Mouse (Mus musculus) forebrain, embryonic 12.5 days (tissue): ENCODE data around the gene Tra2a. TPM values are rescaled to one million over a fixed set of nuclear protein-coding genes. Genes with fewer than 3 reads are reported as not detected.
"Not testable (repeated sequence)": the region's sequence is repeated elsewhere in the genome, so short reads cannot be mapped to it uniquely, and the experiment has no call there.

Source experiments
- ATAC-seq: fragments of 200-750 bp; cut with Nextera tagmentation; 2 replicates; pipeline ENCODE4 v1.8.0; 2017; ENCODE audit warnings: moderate TSS enrichment; ENCODE audit not compliant: low FRiP score
- H3K27ac ChIP-seq: fragments of 300-500 bp; sonication (generic); 2 replicates; pipeline ENCODE4 v1.5.1; 2016; ENCODE audit warnings: mild to moderate bottlenecking
- H3K27me3 ChIP-seq: fragments of 300-500 bp; sonication (generic); 2 replicates; pipeline ENCODE4 v1.6.1; 2016; ENCODE audit warnings: mild to moderate bottlenecking
- H3K36me3 ChIP-seq: fragments of 300-500 bp; sonication (generic); replicated peaks from 2 replicates; pipeline ENCODE4 v1.6.1; 2016; ENCODE audit warnings: mild to moderate bottlenecking
- H3K4me1 ChIP-seq: fragments of 300-500 bp; sonication (generic); 2 replicates; pipeline ENCODE4 v1.6.1; 2016
- H3K4me2 ChIP-seq: fragments of 300-500 bp; sonication (generic); 2 replicates; pipeline ENCODE4 v1.6.1; 2016; ENCODE audit warnings: mild to moderate bottlenecking, moderate library complexity
- H3K4me3 ChIP-seq: fragments of 300-500 bp; sonication (generic); replicated peaks from 2 replicates; pipeline ENCODE4 v1.5.1; 2016; ENCODE audit warnings: mild to moderate bottlenecking
- H3K9ac ChIP-seq: fragments of 300-500 bp; sonication (generic); 2 replicates; pipeline ENCODE4 v1.6.1; 2016; ENCODE audit warnings: mild to moderate bottlenecking
- H3K9me3 ChIP-seq: fragments of 300-500 bp; sonication (generic); 2 replicates; pipeline ENCODE4 v1.6.1; 2016
- WGBS: fragments of 180-500 bp; shearing (Covaris S2); methylation state at CpG from one replicate; pipeline ENCODE4 v1.1.7; 2016; 5-methylcytosine and 5-hydroxymethylcytosine counted together
- polyA plus RNA-seq: library from polyadenylated mRNA; unstranded; fragments of >200 nt; fragmentation: Nextera tagmentation; extraction: Ambion mirVana; gene quantifications from 2 replicates; pipeline ENCODE4 v1.2.1, GENCODE M21; 2016

Gene Tra2a
- polyA plus RNA-seq, 1 experiment from 2014 or later, result 164 TPM

DNA sequence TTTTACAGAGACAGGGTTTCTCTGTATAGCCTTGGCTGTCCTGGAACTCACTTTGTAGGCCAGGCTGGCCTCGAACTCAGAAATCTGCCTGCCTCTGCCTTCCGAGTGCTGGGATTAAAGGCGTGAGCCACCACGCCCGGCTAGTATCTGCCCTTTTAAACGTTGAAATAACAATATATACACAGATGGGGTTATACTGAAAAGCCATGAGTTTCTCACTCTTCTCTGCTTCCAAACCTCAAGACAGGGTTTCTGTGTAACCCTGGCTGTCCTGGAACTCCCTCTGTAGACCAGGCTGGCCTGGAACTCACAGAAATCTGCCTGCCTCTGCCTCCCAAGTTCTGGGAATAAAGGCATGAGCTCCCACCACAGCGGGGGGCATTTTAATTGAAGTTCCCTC, 613 bp upstream of the Tra2a start:
- 84% methylated on average over 7 of the region's 7 CpGs for WGBS
- not testable (repeated sequence) for H3K4me3 ChIP-seq, H3K36me3 ChIP-seq, H3K9me3 ChIP-seq, H3K27me3 ChIP-seq, ATAC-seq
- H3K9ac ChIP-seq, result 0 out of 2 replicates have a peak overlapping the region, but pooled peaks have one; percentile 100
- H3K27ac ChIP-seq, result peak overlapping the region; percentile 96; the same call in 1 of the 2 replicates
- H3K4me2 ChIP-seq, result 0 out of 2 replicates have a peak overlapping the region, but pooled peaks have one; percentile 65
- peaks cover 24% of the 10 kb centered on the region for H3K4me1 ChIP-seq

GRCm38 (mm10) chr6:49263081-49263846, 569 bp downstream of the Tra2a start:
- H3K36me3 ChIP-seq, result no peaks in the 10 kb centered on the region
- ATAC-seq, result peak; percentile 75
- H3K27me3 ChIP-seq, result no peaks in the 10 kb centered on the region
- no peaks in the 10 kb centered on the region for H3K9me3 ChIP-seq
- H3K4me3 ChIP-seq, result peak overlapping the region; percentile 99
- peak overlapping the region; percentile 65 for H3K4me2 ChIP-seq
- peak overlapping the region; percentile 96 for H3K27ac ChIP-seq
- WGBS, result under 1% methylated on average over 67 of the region's 71 CpGs
- peak overlapping the region; percentile 100 for H3K9ac ChIP-seq
- peaks cover 27% of the 10 kb centered on the region for H3K4me1 ChIP-seq

- peak overlapping the region; percentile 65 for H3K4me2 ChIP-seq
- peak overlapping the region; percentile 99 for H3K4me3 ChIP-seq
- WGBS, result under 1% methylated on average over 9 of the region's 9 CpGs
- no peak for ATAC-seq
- H3K9me3 ChIP-seq, result no peaks in the 10 kb centered on the region
- peaks cover 31% of the 10 kb centered on the region for H3K4me1 ChIP-seq
- H3K27me3 ChIP-seq, result no peaks in the 10 kb centered on the region
- peak overlapping the region; percentile 100 for H3K9ac ChIP-seq
- H3K27ac ChIP-seq, result no peak overlapping the region
- H3K36me3 ChIP-seq, result no peaks in the 10 kb centered on the region
Measured at GRCm38 (mm10) chr6:49262421-49262820, 1.4 kb downstream of the Tra2a start.

DNA sequence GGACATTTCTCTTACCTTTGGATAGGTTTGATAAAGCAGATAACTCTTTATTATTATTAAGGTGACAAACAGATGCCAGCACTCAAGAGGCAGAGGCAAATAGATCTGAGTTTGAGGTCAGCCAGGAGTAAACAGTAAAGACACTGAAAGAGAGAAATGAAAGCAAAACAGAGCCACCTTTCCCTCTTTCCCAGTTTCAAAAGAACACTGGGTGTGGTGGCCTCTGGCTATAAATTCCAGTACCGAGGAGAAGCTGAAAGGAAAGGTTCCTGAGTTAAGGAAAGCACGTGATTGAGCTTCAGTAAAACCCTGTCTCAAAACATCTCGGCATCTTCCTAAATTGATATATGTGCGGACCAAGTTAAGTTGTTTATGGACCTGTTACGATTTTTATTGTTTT, 4.1 kb downstream of the Tra2a start:
- Histone ChIP-seq H3K9me3 (no peaks in the 10 kb centered on the region), H3K9ac (no peak overlapping the region), H3K27ac (no peak overlapping the region), H3K4me2 (no peak overlapping the region), H3K36me3 (no peaks in the 10 kb centered on the region), H3K4me1 (peaks cover 31% of the 10 kb centered on the region), H3K27me3 (no peaks in the 10 kb centered on the region), H3K4me3 (no peak overlapping the region)
- ATAC-seq, result no peak
- 64% methylated on average over 5 of the region's 5 CpGs for WGBS

DNA sequence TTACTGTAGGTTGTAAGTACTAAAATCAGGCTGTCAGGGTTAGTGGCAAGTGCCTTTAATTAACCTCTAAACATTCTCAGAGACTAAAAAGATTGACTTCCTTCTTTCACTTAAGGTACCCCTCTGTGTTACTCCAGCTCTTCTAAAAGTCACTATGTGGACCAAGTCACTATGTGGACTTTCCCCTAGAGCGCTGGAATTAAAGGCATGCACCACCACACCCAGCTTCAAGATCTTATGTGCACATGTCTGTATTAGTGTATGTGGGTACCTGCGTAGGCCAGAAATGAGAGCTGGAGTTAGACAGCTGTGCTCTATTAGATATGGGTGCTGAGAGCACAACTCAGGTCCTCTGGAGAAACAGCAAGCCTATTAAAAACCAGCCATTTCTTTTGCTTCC, 6.0 kb downstream of the Tra2a start:
- no peak for ATAC-seq
- Histone ChIP-seq H3K36me3 (no peaks in the 10 kb centered on the region), H3K9ac (no peak overlapping the region), H3K27ac (no peak overlapping the region), H3K9me3 (no peaks in the 10 kb centered on the region), H3K4me2 (no peak overlapping the region), H3K4me1 (peaks cover 31% of the 10 kb centered on the region), H3K4me3 (no peak overlapping the region), H3K27me3 (no peaks in the 10 kb centered on the region)
- 95% methylated on average over 2 of the region's 2 CpGs for WGBS

DNA sequence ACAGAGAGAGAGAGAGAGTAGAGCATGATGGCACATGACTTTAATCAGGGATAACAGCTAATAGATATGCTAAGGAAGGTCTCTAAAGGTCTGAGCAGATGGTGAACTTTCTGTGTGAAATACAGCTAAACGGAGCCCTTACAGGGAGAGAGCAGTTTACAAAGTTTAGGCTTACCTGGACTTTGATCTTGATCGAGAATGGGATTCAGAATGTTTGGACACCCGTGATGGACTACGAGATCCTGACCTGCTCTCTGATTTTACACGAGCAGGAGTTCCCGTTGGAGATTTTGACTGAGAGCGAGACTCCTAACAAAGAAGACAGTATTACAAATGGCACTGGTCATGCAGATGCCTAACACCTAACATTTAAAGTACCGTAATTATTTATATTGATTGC, 11.6 kb downstream of the Tra2a start:
- Histone ChIP-seq H3K9ac (no peak overlapping the region), H3K4me3 (no peak overlapping the region), H3K27me3 (no peaks in the 10 kb centered on the region), H3K4me2 (no peak overlapping the region), H3K27ac (no peak overlapping the region), H3K4me1 (no peaks in the 10 kb centered on the region), H3K36me3 (peaks cover 39% of the 10 kb centered on the region), H3K9me3 (no peaks in the 10 kb centered on the region)
- WGBS, result 96% methylated on average over 8 of the region's 8 CpGs
- ATAC-seq, result no peak

- WGBS, result 89% methylated on average over 2 of the region's 2 CpGs
- no peak overlapping the region for H3K27ac ChIP-seq
- ATAC-seq, result no peak
- H3K27me3 ChIP-seq, result no peaks in the 10 kb centered on the region
- H3K4me3 ChIP-seq, result no peak overlapping the region
- H3K36me3 ChIP-seq, result peaks cover 44% of the 10 kb centered on the region
- no peak overlapping the region for H3K9ac ChIP-seq
- no peaks in the 10 kb centered on the region for H3K4me1 ChIP-seq
- H3K4me2 ChIP-seq, result no peak overlapping the region
- H3K9me3 ChIP-seq, result no peaks in the 10 kb centered on the region
Measured at GRCm38 (mm10) chr6:49251199-49251598, 12.6 kb downstream of the Tra2a start.

GRCm38 (mm10) chr6:49247246-49247645, 16.6 kb downstream of the Tra2a start:
- Histone ChIP-seq H3K36me3 (peaks cover 78% of the 10 kb centered on the region), H3K4me1 (no peaks in the 10 kb centered on the region), H3K9me3 (no peaks in the 10 kb centered on the region), H3K4me2 (no peak overlapping the region), H3K27me3 (no peaks in the 10 kb centered on the region), H3K27ac (no peak overlapping the region), H3K9ac (no peak overlapping the region), H3K4me3 (no peak overlapping the region)
- no peak; the same call in 1 of the 2 replicates for ATAC-seq
- WGBS, result 51% methylated on average over 2 of the region's 2 CpGs

- Histone ChIP-seq H3K9ac (no peak overlapping the region), H3K36me3 (peaks cover 52% of the 10 kb centered on the region), H3K27ac (no peak overlapping the region), H3K27me3 (no peaks in the 10 kb centered on the region), H3K4me1 (no peaks in the 10 kb centered on the region; the same call in 1 of the 2 replicates), H3K4me2 (no peak overlapping the region), H3K9me3 (no peaks in the 10 kb centered on the region), H3K4me3 (no peak overlapping the region)
- WGBS, result 100% methylated on average over 1 of the region's 1 CpGs
- ATAC-seq, result no peak
Measured at GRCm38 (mm10) chr6:49242331-49242730, 21.5 kb downstream of the Tra2a start.

- H3K4me1 ChIP-seq, result no peaks in the 10 kb centered on the region; the same call in 1 of the 2 replicates
- no peaks in the 10 kb centered on the region for H3K27me3 ChIP-seq
- WGBS, result 95% methylated on average over 1 of the region's 1 CpGs
- no peak overlapping the region for H3K4me3 ChIP-seq
- peaks cover 50% of the 10 kb centered on the region for H3K36me3 ChIP-seq
- no peak overlapping the region for H3K4me2 ChIP-seq
- no peak for ATAC-seq
- no peak overlapping the region for H3K27ac ChIP-seq
- H3K9ac ChIP-seq, result no peak overlapping the region
- no peaks in the 10 kb centered on the region for H3K9me3 ChIP-seq
Measured at GRCm38 (mm10) chr6:49241562-49241961, 22.3 kb downstream of the Tra2a start.

DNA sequence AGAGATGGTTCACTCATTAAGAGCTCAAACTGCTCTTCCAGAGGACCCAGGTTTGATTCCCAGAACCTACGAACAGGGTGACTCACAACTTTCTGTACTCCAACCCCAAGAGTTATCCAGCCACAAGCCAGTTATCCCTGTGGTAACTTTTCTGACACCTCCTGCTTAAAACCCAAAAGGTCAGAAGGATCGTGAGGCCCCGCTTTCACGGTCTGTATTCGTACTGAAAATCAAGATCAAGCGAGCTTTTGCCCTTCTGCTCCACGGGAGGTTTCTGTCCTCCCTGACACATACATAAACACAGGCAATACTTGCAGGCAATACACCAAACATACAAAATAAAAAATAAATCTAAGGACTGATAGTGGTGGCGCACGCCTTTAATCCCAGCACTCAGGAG, 27.5 kb downstream of the Tra2a start:
- H3K9me3 ChIP-seq, result 0 out of 2 replicates have a peak, but pooled peaks cover 4% of the 10 kb centered on the region
- no peak overlapping the region for H3K4me3 ChIP-seq
- 64% methylated on average over 9 of the region's 9 CpGs for WGBS
- peaks cover 5% of the 10 kb centered on the region; the same call in 1 of the 2 replicates for H3K36me3 ChIP-seq
- ATAC-seq, result peak; percentile 100
- no peak overlapping the region for H3K4me2 ChIP-seq
- H3K27ac ChIP-seq, result no peak overlapping the region
- no peaks in the 10 kb centered on the region for H3K27me3 ChIP-seq
- H3K9ac ChIP-seq, result no peak overlapping the region
- no peaks in the 10 kb centered on the region; the same call in 1 of the 2 replicates for H3K4me1 ChIP-seq

DNA sequence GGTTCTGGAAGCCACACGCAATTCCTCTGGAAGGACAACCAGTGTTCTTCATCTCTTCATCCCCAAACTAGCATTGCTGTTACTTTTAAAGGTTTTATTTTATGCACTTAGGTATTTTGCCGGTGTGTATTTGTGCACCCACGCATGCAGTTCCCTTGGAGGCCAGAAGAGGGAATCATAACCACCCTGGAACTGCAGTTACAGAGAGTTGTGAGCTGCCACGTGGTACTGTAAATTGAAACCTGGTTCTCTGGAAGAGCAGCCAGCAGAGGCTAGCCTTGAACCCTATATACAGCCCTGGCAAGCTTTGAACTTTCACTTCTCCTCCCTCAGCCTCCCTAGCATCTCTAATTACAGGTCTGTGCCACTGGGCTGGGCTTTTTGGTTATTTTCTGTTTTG, 30.5 kb downstream of the Tra2a start:
- H3K4me2 ChIP-seq, result no peak overlapping the region
- H3K36me3 ChIP-seq, result no peaks in the 10 kb centered on the region
- H3K27me3 ChIP-seq, result no peaks in the 10 kb centered on the region
- no peak overlapping the region for H3K9ac ChIP-seq
- no peaks in the 10 kb centered on the region; the same call in 1 of the 2 replicates for H3K4me1 ChIP-seq
- no peak overlapping the region for H3K4me3 ChIP-seq
- 52% methylated on average over 4 of the region's 4 CpGs for WGBS
- no peak overlapping the region for H3K27ac ChIP-seq
- H3K9me3 ChIP-seq, result 0 out of 2 replicates have a peak, but pooled peaks cover 4% of the 10 kb centered on the region
- no peak for ATAC-seq

- ATAC-seq, result no peak
- 16% methylated on average over 7 of the region's 7 CpGs for WGBS
- H3K27ac ChIP-seq, result no peak overlapping the region
- no peaks in the 10 kb centered on the region for H3K9me3 ChIP-seq
- no peaks in the 10 kb centered on the region for H3K4me1 ChIP-seq
- H3K27me3 ChIP-seq, result no peaks in the 10 kb centered on the region
- H3K4me2 ChIP-seq, result no peak overlapping the region
- H3K9ac ChIP-seq, result no peak overlapping the region
- no peak overlapping the region for H3K4me3 ChIP-seq
- no peaks in the 10 kb centered on the region for H3K36me3 ChIP-seq
Measured at GRCm38 (mm10) chr6:49228126-49228679, 35.6 kb downstream of the Tra2a start.
